Mouse (Mus musculus): ENCODE measurements at regions not wholly inside any gene's neighbourhood (a gene's known extent, or its start where the extent isn't known, plus 50 kb on each side); places are given as distances from the start of the nearest gene placed in this dataset.
"Not testable (repeated sequence)": the region's sequence is repeated elsewhere in the genome, so short reads cannot be mapped to it uniquely, and the experiment has no call there.

DNA sequence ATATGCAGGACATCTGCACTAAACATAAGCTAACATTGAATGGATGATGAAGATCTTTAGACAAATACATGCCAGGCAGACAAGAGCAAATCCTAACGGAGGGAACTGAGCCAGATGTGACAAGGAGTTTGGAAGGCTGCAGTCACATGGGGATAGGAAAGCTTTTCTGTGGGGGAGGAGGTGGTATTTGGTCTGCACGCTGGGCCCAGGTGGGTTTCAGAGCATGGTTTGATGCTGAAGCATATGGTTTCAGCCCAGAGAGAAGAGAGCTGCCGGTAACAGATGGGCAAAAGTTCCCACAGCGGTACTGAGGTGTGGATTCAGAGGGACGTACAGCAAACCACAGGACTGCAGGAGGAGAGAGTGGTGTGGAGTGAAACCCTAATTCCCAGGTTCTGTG, 982.1 kb downstream of the 4930447A16Rik start:
- intact Hi-C loops (cut with DNase I) = no loop called here
- DNase-seq = no peak

DNA sequence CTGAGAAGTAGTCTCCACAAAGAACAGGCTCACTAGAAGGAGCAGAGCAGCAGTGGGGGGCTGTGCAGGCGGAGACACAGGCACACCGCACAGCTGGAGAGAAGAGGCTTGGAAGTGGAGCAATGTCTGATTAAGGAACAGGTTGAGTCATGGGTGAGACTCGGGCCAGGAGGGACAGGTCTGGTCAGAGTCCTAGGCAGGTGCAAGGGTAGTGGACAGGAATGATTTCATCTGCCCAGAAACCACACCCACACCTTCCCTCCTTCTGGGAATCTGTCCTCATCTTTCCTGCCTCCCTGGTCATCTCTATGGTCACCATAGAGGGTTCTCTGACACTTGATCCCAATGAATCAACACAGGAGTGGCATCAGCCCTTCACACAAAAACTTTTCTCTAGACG, 983.8 kb downstream of the 4930447A16Rik start:
- no peak for DNase-seq
- intact Hi-C loops (cut with DNase I) = no loop called here

DNA sequence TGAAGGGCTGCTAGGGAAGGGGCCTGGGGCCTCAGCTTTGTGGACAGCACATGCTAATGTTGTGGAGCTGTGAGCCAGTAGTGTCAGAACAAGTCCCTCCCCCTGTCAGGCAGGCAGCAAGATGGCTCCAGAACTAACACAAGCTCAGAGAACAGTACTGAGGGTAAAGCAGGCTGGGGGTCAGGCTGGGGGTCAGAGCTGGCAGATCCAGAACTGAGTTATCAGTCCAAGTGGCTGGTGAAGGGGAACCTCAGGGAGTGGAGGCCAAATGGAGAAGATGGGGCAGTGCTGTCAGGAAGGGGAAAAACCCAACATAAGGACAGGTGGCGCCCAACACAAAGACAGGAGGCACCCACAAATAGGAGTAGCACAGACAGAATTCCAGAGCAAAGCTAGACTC, 985.1 kb downstream of the 4930447A16Rik start:
- intact Hi-C loops (cut with DNase I) = no loop called here
- DNase-seq = no peak

DNA sequence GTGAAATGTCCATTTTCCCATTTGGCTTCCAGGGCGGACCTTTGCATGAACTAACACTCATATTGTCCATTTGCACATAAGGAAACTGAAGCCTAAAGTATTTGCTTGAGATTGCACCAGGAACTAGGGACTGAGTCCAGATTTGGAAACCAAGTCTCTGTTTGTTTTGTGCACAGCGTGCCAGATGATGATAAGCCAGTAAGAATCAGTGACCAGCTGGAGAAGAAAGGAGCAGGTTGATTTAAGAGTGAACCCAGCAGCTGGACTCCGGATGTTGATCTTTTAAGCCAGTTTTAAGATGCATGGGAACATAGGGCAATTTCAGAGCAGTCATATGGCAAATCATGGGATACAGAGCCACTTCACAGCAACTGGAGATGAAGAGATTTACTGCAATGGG, 987.1 kb downstream of the 4930447A16Rik start:
- intact Hi-C loops (cut with DNase I) = no loop called here
- DNase-seq = no peak

DNA sequence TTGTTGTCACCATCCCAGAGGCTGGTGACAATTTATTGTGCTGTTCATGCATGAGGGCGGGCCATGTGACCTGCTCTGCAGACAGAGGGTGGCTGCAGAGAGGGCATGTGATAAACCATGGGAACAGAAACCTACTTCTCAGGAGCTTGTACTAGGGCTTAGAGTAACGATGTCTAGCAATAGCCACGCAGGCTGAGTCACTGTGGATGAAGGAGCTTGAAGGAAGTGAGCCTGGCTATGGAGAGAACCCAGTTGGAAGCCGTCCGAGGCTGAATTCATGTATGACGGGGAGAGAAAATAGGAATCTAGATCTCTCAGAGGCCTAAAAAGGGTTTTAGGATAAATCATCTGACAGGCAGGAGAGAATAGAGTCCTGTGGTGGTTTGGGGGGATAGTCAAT, 988.0 kb downstream of the 4930447A16Rik start:
- no peak for DNase-seq
- intact Hi-C loops (cut with DNase I) = no loop called here

DNA sequence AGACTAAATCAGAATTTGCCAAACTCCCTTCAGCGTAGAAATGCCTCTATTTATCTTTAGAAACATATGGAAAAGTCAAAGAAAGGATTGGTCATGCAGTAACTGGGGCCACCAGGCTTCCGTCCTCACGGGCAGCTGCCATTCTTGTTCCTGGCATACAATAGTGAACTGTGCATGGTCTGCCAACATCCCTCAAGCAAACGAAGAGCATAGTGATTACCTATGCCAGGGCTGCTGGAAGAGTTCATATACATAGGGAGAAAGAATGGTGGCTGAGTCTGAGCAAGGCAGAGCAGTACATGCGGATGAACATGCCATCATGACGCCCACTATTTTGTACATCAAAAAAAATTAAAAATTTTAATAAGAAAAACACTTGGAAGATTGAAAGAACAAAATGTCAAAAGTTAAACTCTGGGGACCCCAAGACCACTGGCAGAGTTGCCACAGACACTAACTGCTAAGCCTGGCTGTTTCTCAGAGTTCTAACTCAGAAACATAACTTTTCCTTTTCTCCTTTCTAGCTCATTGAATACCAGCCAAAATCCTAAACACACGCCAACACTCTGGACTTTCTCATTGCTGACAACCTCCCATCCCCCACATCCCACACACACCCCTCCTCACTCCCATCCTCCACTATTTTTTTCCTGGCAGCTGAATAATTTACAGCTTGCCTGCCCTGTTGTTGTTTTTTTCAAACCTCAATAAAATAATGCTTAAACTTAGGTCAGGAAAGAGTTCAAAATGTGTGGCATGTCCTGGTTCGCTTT, 989.1 kb downstream of the 4930447A16Rik start:
- no peak for DNase-seq

DNA sequence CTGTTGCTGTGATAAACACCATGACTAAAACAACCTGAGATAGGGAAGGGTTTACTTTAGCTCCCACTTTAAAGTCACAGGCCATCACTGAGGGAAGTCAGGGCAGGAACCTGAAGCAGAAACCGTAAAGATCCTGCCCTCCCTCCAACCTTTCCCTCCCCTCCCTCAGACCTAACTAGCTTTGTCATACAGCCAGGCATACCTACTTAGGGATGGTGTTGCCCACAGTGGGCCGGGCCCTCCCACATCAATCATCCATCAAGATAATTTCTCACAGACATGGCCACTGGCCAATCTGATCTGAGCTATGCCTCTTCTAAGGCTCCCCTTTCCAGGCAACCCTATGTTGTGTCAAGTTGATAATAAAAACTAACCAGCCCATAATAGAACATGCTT, 989.7 kb downstream of the 4930447A16Rik start:
- DNase-seq = no peak
- intact Hi-C loops (cut with DNase I) = no loop called here

More for the DNA sequence above, 989.1 kb downstream of the 4930447A16Rik start:
- intact Hi-C loops (cut with DNase I) = no loop called here

DNA sequence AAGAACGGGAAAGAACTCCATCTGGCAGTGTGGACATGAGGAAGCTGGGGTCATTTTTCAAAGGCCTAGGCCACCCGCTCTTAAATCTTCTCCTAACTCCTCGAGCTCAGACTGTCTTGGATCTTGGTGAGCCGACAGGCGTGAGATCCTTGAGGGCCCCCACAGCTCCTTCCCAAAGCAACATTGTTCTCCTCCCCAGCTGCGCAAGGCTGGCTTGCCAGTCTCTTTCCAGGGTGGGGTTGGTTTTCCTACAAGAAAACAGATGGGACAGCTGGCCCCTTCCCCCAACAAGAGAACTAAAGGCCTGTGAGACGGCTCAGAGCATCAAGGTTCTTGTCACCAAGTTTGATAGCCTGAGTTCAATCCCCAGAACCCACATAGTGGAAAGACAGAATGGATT, 994.3 kb downstream of the 4930447A16Rik start:
- no peak for DNase-seq
- intact Hi-C loops (cut with DNase I) = no loop called here

DNA sequence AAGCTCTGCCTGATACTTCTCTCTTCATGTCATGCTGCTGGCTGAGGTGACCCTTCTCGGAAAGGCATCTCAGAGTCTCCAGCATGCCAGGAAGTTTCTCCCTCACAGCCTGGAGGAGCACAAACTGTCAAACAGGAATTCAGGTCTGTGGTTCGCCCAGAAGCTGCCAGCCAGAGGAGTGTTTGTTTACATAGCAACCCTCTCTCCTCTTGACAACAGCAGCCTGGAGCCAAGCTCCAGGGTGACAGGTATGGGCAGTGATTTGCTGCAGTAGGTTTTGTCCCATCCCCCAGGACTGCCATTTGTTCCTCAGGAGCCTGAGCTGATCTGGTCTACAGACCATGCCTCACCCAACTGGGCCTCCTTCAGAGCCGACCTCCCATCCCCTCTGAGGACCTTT, 995.4 kb downstream of the 4930447A16Rik start:
- no peak for DNase-seq
- intact Hi-C loops (cut with DNase I) = no loop called here

DNA sequence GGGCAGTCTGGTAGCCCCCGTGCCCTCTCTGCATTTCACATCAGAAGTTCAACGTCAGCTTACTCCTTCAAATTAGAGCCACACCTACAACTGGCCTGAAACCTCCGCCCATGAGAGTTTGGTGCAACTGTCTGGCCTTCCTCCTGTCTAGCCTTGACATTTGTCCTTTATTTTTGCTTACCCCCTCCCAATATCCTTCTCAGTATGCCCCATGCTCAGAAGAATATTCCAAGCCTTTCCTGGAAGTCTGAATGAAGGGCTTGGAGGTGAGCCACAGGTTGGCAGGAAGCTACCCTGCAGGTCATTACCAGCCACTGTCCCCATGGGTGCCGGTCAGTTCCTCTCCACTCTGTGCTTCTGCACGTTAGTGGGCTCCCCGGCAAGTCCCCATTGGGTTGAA, 997.4 kb downstream of the 4930447A16Rik start:
- DNase-seq = no peak
- intact Hi-C loops (cut with DNase I) = no loop called here

DNA sequence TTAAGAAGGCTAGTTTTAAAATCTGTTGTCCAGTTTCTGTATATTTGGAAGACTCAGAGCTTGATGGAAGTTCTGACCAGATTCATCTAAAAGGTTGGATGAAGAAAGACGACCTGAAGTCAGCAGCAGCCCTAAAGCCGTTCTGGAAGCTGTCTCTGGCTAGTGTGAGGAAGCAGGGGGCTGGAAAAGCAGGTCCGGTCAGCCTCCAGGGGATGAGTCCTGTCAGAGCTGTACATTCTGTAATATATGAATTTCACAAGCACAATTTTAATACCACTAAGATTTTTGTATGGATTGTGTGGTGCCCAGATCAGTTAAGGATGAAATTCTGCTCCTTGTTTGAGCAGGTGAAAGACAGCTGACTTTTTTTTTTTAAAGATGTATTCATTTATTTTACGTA, 1000.2 kb downstream of the 4930447A16Rik start:
- intact Hi-C loops (cut with DNase I) = no loop called here

DNA sequence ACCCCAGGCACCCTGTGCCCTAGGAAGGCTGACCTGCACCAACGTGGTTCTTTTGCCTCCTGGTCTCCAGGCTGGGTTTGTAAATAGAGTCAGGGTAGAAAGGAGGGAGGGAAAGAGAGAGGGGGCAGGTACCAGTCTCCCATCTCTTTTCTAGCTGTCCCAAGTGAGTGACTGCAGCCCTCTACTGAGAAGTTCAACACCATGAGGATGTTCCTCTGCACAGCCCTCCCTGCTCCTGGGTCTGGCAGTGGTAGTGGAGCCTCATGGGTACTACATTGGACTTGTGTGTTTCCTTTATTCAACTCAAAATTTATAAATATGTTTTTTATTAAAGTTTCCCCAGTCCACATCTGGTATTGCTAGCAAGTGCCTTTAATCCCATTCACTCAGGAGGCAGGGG, 1002.6 kb downstream of the 4930447A16Rik start:
- DNase-seq = no peak
- intact Hi-C loops (cut with DNase I) = no loop called here

More for the DNA sequence above, 1000.2 kb downstream of the 4930447A16Rik start:
- no peak for DNase-seq

DNA sequence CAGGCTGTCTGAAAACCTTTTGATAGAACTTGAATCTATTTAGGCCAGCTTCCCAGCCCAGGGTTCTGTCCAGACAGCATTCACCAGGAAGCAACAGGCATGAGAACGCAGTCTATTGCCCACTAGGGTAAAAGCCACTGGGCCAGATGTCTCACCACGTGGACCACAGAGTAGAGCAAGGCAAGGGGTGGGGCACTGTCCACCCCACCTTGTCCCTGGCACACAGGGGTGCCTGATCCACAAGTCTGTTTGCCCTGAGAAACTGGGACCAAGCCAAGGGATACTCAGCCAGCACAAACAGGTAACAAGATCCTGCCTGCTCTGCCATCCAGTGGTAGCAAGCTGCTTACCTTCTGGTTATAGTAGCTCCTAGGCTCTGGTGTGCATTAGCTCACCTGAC, 1006.3 kb downstream of the 4930447A16Rik start:
- intact Hi-C loops (cut with DNase I) = no loop called here
- DNase-seq = no peak

DNA sequence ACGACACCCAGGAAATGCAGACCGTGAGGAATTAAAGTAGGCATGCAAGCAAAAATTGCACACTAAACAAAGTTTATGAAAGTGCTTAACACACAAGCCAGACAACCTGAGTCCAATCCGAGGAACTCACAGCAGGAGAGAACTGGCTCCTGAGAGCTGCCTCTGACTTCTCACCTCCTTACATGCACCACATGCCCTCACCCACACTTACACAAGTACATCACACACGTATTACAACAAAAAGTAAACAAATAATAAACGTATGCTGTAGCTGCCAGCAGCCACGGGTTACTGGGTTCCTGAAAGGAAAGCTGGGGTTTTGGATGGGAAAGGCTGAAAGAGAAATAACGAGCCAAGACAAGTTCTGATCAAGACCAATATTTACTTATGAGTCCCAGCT, 1008.0 kb downstream of the 4930447A16Rik start:
- intact Hi-C loops (cut with DNase I) = no loop called here
- DNase-seq = no peak

DNA sequence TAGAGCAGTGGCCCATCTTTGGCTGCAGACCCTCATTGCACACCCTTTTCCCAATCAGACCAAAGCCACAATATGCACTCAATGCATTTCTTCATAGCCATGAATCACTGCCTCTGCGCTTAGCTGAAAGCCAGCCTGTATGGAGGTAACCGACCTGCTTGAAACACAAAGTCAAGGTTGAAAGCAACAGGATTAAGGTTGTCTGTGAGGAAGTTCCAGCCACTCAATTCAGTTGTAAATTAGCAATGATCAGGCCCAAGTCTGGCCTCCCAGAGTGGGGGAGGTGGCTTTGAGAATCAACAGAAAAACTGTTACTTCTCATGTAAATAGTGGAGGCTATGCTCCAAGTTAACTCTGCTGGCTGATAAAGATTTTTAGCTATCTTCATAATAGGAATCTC, 1008.9 kb downstream of the 4930447A16Rik start:
- intact Hi-C loops (cut with DNase I) = not testable (repeated sequence)

More for the DNA sequence above, 1008.9 kb downstream of the 4930447A16Rik start:
- DNase-seq = not testable (repeated sequence)

Measured in left cerebral cortex, postnatal 4 days (tissue).